Mouse (Mus musculus) bone marrow macrophage, adult 2 months (primary cell): ENCODE results near the gene Smap1.

ENCODE experiments used
- CTCF ChIP-seq: IDR thresholded peaks from 2 replicates; pipeline ENCODE4 v1.5.1; 2012; ENCODE audit warnings: low read depth, mild to moderate bottlenecking, low read length, moderate library complexity
- POLR2A ChIP-seq: IDR thresholded peaks from 2 replicates; pipeline ENCODE4 v1.6.1; 2012; ENCODE audit warnings: mild to moderate bottlenecking, low read depth, low read length, borderline replicate concordance

DNA sequence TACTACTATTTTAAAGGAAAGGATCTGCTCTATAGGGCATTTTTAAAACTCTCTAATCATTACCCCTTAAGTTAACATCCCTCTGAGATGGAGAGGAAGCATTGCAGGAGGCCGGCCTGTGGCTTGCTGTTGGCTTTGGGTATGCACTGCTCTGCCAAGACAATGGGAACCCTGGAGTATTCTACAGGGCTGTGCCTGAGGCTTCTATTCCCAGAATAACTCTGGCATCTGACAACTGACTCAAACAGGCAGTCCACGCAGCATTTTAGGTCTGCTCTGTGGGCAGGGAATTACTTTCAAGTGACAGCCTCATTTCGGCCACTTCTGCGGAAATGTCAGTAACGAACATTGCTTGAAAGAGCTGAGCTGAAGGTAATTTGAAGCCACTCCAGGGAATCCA is 100.5 kb downstream of the Smap1 start:
- TF ChIP-seq CTCF, result no peak
- no peak for TF ChIP-seq POLR2A
